Mouse (Mus musculus) adrenal gland, adult 18-20 months (tissue): ENCODE results near the gene Ndufs5. TPM values are rescaled to one million over a fixed set of nuclear protein-coding genes. Genes with fewer than 3 reads are reported as not detected.

Experiments
- DNase-seq, 2 experiments: peaks; one replicate each; pipeline ENCODE4 v3.0.0; 2021 to 2022; ENCODE audit warnings: low spot score in 2 of 2
- total RNA-seq, 2 experiments: library from RNA; stranded (reverse); gene quantifications; 1 replicate in 1 of 2; 2 replicates in 1 of 2; pipeline ENCODE4 v1.2.3; 2021

Ndufs5 gene
- total RNA-seq, 2 experiments from 2014 or later, result 244 to 304 TPM

DNA sequence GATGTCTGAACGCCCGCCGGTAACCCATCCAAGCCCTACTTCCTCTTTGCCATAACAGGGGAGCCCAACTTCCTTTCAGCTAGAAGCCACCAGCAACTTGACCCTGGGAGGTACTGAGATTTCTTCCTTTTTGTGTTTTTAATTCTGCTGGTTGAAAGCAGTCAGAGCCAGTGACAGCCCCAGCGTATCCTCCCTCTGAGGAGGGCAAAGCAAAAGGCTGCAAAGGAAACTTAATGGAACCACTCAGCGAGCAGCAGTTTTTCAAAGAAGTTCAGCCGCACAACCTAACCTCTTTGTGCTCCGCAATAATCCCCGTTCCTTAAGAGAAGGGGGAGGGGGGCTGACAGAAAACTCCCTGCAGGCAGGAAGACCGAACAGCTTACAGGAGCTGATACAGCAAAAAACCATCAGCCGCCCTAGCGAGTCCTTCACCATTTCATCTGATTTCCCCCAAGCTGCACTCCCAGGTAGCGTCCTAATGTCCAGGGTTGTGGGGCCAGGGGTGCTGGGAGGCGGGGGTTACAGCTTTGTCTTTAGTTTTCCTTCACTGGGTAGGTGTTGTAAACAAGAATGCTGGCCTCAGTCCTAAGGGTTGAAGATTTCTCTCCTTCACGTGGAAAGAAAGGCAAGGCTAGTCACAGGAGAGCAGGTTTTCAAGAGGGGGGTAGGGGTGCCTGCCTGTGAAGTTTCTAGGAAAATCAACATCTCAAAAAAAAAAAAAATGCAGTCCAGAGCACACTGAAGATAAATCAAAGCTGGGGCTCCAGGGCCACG is 54.9 kb downstream of the Ndufs5 start:
- no peak for DNase-seq

Other genes with a start within 250 kb of the Ndufs5 start
- gene Macf1, start 33.8 kb downstream of the Ndufs5 start, total RNA-seq, result 100 to 1,000 TPM; 108 to 123 TPM
- 10 to 100 TPM; 76.4 to 78.7 TPM for gene Akirin1, start 32.1 kb upstream of the Ndufs5 start, total RNA-seq
- gene Rhbdl2, start 69.7 kb upstream of the Ndufs5 start, total RNA-seq, result 1 to 10 TPM; 1.1 to 1.2 TPM
- not detected for gene 4933427I04Rik, start 141.5 kb upstream of the Ndufs5 start, total RNA-seq
- 10 to 100 TPM; 40.4 to 56.8 TPM for gene Mycbp, start 186.6 kb upstream of the Ndufs5 start, total RNA-seq
- 10 to 100 TPM; 87.7 to 97.9 TPM for gene Rragc, start 199.2 kb upstream of the Ndufs5 start, total RNA-seq
- gene 4930535I16Rik, start 199.8 kb upstream of the Ndufs5 start, total RNA-seq, result not detected